ENCODE assay signal across 8 mouse cellular contexts in genomic region chr11:23894141-23895059, GRCm38 (mm10). TPM values are rescaled to one million over a fixed set of nuclear protein-coding genes. Genes with fewer than 3 reads are reported as not detected.
A peak's percentile ranks its signal among the peaks of the same experiment; 100 is the strongest.
DNase-seq lines count a peak whose midpoint lies in the region; ATAC-seq and TF ChIP-seq lines count a peak whose summit lies in the region.

No protein-coding gene starts in this region.

- H3K27ac ChIP-seq in MEL (ENCODE audit: control insufficient read depth, low read depth, low read length), result peak overlapping the region; percentile 94
- peak overlapping the region; percentile 89; the same call in 1 of the 2 replicates for H3K27ac ChIP-seq in cortical plate, adult 2 months (ENCODE audit: insufficient read depth, low read length)
- peak overlapping the region; percentile 84 for H3K27ac ChIP-seq in liver, embryonic 12.5 days

- H3K36me3 ChIP-seq in MEL (ENCODE audit: control insufficient read depth in 1 of 2, insufficient read depth in 2 of 2, low read length in 2 of 2), result peaks cover 10 to 15% of the 10 kb centered on the region in 2 experiments; a peak in 3 of 4 replicates
- H3K36me3 ChIP-seq in liver, embryonic 12.5 days, result peaks cover 12% of the 10 kb centered on the region

- peaks cover 3 to 5% of the 10 kb centered on the region in 2 experiments; a peak in 3 of 4 replicates for H3K27me3 ChIP-seq in MEL (ENCODE audit: control insufficient read depth in 1 of 2, insufficient read depth in 2 of 2, low read length in 2 of 2)
- peaks cover 10% of the 10 kb centered on the region; the same call in 1 of the 2 replicates for H3K27me3 ChIP-seq in liver, embryonic 12.5 days (replicated peaks)

- TF ChIP-seq CTCF in MEL (IDR thresholded peaks at IDR 0.05 in 2 of 3, conservative IDR thresholded peaks at IDR 0.05 in 1 of 3; ENCODE audit: control insufficient read depth in 1 of 3, insufficient read depth in 1 of 3, low read depth in 2 of 3, low read length in 3 of 3, poor library complexity in 1 of 3, severe bottlenecking in 1 of 3), result no peak
- TF ChIP-seq CTCF in cortical plate, adult 2 months (IDR thresholded peaks at IDR 0.05; ENCODE audit: extremely low read depth, insufficient read depth, low read length), result no peak

- peaks cover 12% of the 10 kb centered on the region for H3K79me2 ChIP-seq in MEL (ENCODE audit: control insufficient read depth, insufficient read depth, low read length, poor library complexity)

- DNase-seq in layer of hippocampus, adult 11-12 months (ENCODE audit: low spot score), result peak; percentile 8
- no peak for DNase-seq in layer of hippocampus, adult 9-10 months (ENCODE audit: low spot score)
- peak; percentile 48 for DNase-seq in MEL (ENCODE audit: low read depth, low spot score)
- peak; percentile 7 for DNase-seq in ovary, postnatal 10 days (ENCODE audit: low spot score)
- DNase-seq in spleen, adult 18-20 months, result no peak

- H3K4me1 ChIP-seq in MEL (ENCODE audit: control insufficient read depth in 1 of 2, insufficient read depth in 2 of 2, low read length in 2 of 2), result peaks cover 5 to 6% of the 10 kb centered on the region in 2 experiments
- H3K4me1 ChIP-seq in cortical plate, adult 2 months (ENCODE audit: control insufficient read depth, insufficient read depth, low read length), result no peaks in the 10 kb centered on the region; the same call in 1 of the 2 replicates
- peaks cover 12% of the 10 kb centered on the region for H3K4me1 ChIP-seq in liver, embryonic 12.5 days

- H3K4me2 ChIP-seq in liver, embryonic 12.5 days, result peak overlapping the region; percentile 93

- H3K4me3 ChIP-seq in MEL (ENCODE audit: control insufficient read depth in 1 of 2, insufficient read depth in 1 of 2, low read depth in 2 of 2, low read length in 2 of 2), result peak overlapping the region; percentile 89 to 100
- peak overlapping the region; percentile 61 for H3K4me3 ChIP-seq in cortical plate, adult 2 months (ENCODE audit: insufficient read depth, low read length)
- peak overlapping the region; percentile 98 for H3K4me3 ChIP-seq in liver, embryonic 12.5 days

- no peaks in the 10 kb centered on the region for H3K9me3 ChIP-seq in MEL (replicated peaks; ENCODE audit: insufficient read depth, low read length)
- no peaks in the 10 kb centered on the region for H3K9me3 ChIP-seq in liver, embryonic 12.5 days (replicated peaks)

- TF ChIP-seq EP300 in MEL (IDR thresholded peaks at IDR 0.05; ENCODE audit: low read depth in 1 of 2, low read length in 2 of 2), result no peak; a peak in 1 of 4 replicates

- WGBS in liver, embryonic 12.5 days (ENCODE audit: insufficient replicate concordance), result 1% methylated on average over 43 of the region's 48 CpGs

- TF ChIP-seq POLR2A in MEL (IDR thresholded peaks at IDR 0.05; ENCODE audit: control insufficient read depth in 1 of 2, insufficient read depth in 1 of 2, low read depth in 1 of 2, low read length in 2 of 2, poor library complexity in 1 of 2), result no peak
- TF ChIP-seq POLR2A in cortical plate, adult 2 months (IDR thresholded peaks at IDR 0.05; ENCODE audit: extremely low read depth, insufficient read depth, low read length), result no peak

- H3K9ac ChIP-seq in MEL (ENCODE audit: control insufficient read depth, low read depth, low read length, poor library complexity, severe bottlenecking), result peak overlapping the region; percentile 81
- peak overlapping the region; percentile 91 for H3K9ac ChIP-seq in liver, embryonic 12.5 days

- no peak for TF ChIP-seq RAD21 in MEL (IDR thresholded peaks at IDR 0.05; ENCODE audit: low read depth, low read length)

- ATAC-seq in hematopoietic stem cell, adult 5-6 weeks (replicated peaks in 1 of 2; ENCODE audit: insufficient read depth in 1 of 2, low FRiP score in 2 of 2, low TSS enrichment in 1 of 2, low read depth in 1 of 2, poor library complexity in 2 of 2, severe bottlenecking in 2 of 2), result peak; percentile 65 to 87
- ATAC-seq in liver, embryonic 12.5 days, result peak; percentile 87

TF ChIP-seq in MEL, 35 proteins besides CTCF, POLR2A, EP300 and RAD21:
- peak; percentile 32; the same call in 1 of the 2 replicates for TF ChIP-seq NRF1 (IDR thresholded peaks at IDR 0.05; ENCODE audit: insufficient read depth, low read depth, low read length, poor library complexity, severe bottlenecking)
- no peak for TF ChIP-seq ZC3H11A (IDR thresholded peaks at IDR 0.05; ENCODE audit: low read depth, low read length)
- TF ChIP-seq ETS1 (IDR thresholded peaks at IDR 0.05; ENCODE audit: low read depth, low read length), result 0 out of 2 replicates have a peak, but pooled peaks have one; percentile 13

RNA-seq across cellular contexts. Expression of gene Papolg, which starts 0.7 kb away (rescaled TPM):
- total RNA-seq in MEL (2012; rRNA removed), result 6.5 and 7.9 TPM in 2 replicates
- 1 to 10 TPM in 1 of 2 experiments, not detected in 1; 7.9 TPM for polyA plus RNA-seq in MEL (2012; ENCODE audit: insufficient read depth in 1 of 2, insufficient read length in 2 of 2, low read depth in 1 of 2, low replicate concordance in 2 of 2, missing spikeins in 1 of 2)
- polyA plus RNA-seq in cortical plate, adult 2 months (2012; rRNA removed), result 11.6 and 11.9 TPM in 2 replicates
- total RNA-seq in hematopoietic stem cell, adult 5-6 weeks (2017), result 31.7 and 35.3 TPM in 2 replicates
- 7.0 and 7.5 TPM in 2 replicates for polyA plus RNA-seq in liver, embryonic 12.5 days (2016; fragmentation: Nextera tagmentation; extraction: Ambion mirVana)

Comparison
In these comparisons a context has a peak if more than half of its experiments do, and no peak if none do; other contexts are left out.
1. DNase-seq: peak in layer of hippocampus, adult 11-12 months (single experiment), MEL (single experiment) and ovary, postnatal 10 days (single experiment); none in layer of hippocampus, adult 9-10 months (single experiment) and spleen, adult 18-20 months (0 of 2).
2. Peak in every context shown above with its lines, with median percentiles within 50 percentile points of each other: H3K27ac ChIP-seq and H3K4me3 ChIP-seq.